Mouse (Mus musculus) G1E-ER4 (cell line): ENCODE results near the gene Gm5148. TPM values are rescaled to one million over a fixed set of nuclear protein-coding genes. Genes with fewer than 3 reads are reported as not detected.
A peak's percentile ranks its signal among the peaks of the same experiment; 100 is the strongest.

Experiments
- GATA1 ChIP-seq: IDR thresholded peaks from one replicate; pipeline ENCODE4 v1.8.0; 2012; ENCODE audit warnings: low read length, inconsistent platforms
- polyA plus RNA-seq: library from polyadenylated mRNA; stranded (reverse); fragments of >175 nt; gene quantifications from 2 replicates; pipeline ENCODE4 v1.2.3, GENCODE M21; 2012

The Gm5148 gene
- polyA plus RNA-seq, 1 experiment = 0.09 TPM

DNA sequence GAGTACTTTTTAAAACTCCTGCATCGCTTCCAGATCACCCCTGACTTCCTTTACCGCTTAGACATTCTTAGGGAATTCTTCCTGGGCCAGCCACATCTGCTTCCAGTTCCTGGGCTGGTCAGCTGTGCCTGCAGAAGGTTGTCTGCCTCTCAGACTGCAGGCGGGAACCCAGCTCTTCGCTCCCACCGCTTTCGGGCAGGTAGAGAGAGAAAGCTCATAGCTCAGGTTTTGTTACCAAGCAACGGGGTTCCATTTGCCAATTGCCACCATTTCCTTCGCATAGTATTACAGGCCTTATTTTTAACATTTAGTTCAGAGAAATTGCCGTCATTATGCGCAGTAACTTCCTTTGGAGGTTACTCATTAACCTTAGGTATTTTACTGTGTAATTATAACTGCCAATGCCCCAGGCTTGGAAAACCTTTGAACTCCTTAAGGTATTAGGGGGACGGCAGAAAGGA, 1.2 kb downstream of the Gm5148 start:
- TF ChIP-seq GATA1 = no peak

DNA sequence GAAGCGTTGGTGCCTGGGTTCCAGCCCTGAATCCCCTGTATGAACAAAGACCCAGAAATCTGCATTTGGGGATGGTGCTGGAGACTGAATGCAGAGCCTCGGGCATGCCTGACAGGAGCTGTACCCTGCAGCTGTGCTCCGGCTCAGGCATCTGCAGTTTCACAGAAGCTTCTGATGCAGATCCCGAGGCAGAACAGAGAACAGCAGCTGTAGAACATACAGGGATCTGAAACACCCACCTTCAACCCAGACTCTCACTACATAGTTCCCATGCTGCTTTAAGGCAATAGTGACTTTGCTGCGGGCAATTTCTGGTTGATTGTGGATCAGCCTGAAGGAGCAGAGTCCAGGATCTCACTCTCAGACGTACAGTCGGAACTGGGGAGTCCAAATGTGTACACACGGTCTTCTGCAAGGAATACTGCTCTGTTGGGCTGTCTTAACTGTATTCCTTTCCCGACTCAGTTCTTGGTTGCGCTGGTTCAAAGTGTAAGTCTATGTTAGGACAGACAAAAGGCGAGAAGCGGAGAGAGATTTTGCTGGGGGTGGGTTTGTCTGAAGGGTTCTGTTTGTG, 1.7 kb downstream of the Gm5148 start:
- no peak for TF ChIP-seq GATA1

DNA sequence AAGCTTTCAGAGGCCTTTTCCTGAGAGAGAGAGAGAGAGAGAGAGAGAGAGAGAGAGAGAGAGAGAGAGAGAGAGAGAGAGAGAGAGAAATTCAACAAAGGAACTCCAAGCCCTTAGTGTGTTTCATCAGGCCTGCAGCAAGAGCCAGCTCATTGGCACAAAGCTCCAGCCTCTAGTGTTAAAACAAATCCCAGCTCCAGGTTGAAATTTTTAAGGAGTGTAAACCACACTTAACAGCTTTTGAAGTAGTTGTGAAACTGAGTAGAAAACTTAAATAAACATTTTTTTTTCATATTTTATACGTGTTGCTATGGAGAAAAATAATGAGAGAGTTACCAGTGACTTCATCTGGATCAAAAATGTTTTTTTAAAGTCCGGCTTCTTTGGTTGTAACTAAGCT, 7.3 kb downstream of the Gm5148 start:
- no peak for TF ChIP-seq GATA1

DNA sequence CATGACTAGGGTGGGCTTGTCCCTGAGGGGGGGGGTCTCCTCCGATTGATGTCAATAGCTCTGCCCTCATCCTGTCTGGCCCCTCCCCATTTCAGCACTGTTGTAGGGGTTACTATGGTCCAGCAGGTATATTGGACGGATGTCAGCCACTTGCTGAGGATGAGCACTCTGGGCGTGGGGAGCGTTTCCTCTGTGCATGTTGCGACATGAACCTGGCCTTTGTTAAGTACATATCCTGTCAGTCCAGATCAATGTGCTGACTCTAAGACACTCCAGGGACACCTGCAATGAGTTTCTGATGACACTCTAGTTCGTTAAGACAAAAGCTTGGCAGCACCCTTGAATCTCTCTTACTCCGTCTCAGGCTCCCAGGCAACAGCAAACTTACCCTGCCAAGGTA, 8.6 kb downstream of the Gm5148 start:
- TF ChIP-seq GATA1 = no peak

DNA sequence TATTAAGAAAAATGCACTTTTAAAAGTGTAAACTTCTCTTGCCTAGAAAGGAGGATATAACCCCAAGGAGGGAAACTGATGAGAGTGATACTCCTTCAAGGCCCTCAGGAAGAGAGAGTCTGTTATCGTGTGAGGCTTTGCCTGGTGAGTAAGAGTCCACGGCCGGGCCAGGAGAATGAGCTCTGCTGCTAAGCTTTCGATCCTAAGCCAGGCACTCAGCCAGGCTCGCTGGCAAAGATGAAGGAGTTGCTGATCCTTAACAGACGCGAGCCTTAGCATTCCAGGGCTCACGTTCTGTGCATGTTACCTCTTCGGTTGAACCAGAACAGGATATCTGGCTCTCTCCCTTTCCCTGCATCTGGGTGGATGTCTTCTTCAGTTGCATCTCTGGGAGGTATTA, 11.8 kb downstream of the Gm5148 start:
- TF ChIP-seq GATA1 = no peak

DNA sequence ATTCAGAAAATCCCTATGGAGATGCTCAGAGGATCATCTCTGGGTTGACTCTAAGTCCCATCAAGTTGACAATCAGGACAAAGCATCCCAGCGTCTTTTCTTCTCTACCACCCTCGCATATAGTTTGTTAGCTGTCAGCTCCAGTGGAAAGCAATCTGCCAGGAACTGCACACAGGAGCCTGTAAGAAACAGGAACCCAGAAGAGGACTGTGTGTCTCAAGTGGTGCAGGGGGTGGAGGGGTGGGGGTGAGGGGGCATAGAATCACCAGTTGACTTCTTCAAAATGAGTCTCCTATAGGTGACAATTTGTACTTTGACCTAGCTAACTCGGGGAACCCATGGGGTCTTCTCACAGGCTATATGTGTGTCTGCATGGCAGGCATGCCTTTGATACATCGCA, 12.7 kb downstream of the Gm5148 start:
- no peak for TF ChIP-seq GATA1

DNA sequence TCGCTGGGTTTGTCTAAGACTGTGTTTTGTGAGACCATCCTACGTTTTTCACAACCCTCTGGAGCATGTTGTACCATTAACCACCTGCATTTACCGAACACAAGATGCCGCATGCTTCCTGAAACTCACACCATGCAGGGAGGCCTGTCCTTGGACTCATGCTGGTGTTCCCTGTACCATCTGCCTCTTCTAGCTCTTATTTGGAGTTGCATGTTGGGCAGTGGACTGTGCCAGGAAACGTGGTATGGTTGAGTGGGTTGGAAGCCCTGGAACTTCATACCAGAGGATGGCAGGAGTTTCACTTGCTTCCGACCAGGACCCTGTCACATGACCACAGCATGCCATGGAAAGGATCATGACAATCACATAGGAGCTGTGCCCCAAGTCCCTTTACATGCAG, 16.5 kb downstream of the Gm5148 start:
- no peak for TF ChIP-seq GATA1

DNA sequence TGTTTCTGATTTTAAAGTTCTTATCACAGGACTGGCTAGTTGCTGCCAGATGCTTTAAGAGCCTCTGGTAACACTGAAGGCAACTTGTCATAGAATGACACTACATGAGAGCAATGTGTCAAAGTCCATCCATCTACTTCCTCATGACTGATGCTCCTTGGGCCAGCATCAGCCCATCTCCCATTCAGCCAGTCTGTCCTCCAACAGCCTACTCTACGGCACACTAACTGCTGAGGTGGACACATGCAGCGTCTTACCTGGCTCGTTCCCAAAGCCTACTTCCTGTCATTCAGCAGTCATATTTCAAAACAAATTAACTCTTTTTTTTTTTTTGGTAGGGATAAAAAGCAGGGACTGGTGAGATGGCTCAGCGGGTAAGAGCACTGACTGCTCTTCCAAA, 17.9 kb downstream of the Gm5148 start:
- TF ChIP-seq GATA1 = no peak

DNA sequence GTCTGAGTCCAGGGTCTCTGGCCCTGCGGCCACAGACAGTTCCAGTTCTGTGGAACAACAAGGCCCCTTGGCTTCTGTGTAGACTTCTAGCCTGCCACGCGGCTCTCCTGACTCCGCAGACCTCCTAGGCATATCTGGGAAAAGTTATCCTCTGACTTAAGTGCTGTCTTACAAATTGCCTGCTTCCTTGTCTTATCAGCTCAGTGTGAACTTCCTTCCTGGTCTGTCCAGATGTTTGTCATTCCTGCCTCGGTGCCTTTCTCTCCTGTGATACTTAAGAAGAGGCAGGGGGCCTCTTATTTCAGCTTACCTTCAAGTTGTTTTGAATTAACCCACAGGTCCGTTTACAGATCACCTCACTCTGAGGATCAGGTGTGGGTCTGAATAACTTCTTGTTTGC, 18.9 kb downstream of the Gm5148 start:
- no peak for TF ChIP-seq GATA1

DNA sequence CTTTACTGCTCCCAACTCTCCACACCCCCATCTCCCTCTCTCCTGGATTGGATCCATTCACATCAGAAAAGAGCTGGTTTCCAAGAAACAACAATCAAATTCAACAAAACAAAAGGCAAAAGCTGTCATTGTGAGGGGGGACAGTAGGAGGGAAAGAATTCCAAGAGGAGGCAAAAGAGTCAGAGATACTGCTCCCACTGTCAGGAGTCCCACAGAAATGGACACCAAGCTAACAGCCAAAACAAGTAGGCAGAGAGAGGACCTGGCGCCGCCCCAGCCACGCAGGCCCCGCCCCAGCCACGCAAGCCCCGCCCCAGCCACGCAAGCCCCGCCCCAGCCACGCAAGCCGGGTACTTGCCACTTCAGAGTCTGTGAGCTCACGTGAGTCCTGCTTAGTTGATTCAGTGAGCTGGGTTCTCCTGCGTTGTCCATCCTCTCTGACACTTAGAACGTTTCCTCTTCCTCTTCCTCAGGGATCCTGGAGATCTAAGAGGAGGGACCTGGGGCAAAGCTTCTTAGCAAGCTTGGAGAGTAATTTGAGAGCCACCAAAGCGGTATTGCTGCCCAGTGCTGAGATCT, 19.5 kb downstream of the Gm5148 start:
- TF ChIP-seq GATA1 = no peak

DNA sequence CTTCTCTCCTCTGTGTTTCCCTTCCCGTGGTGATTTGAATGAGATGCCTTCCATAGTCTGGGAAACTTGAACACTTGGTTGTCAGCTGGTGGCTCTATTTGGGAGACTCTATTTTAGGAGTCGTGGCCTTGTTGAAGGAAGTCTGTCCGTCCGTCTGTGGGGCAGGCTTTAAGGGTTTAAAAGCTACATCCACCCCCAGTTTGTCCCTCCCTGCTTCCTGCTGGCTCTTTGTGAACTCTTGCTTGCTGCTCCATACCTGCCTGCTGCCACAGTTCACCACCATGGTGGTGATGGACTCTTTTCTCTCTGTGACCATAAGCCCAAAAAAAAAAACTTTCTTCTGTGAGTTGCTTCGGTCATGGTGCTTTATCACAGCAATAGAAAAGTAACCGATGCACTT, 21.2 kb downstream of the Gm5148 start:
- TF ChIP-seq GATA1 = no peak

DNA sequence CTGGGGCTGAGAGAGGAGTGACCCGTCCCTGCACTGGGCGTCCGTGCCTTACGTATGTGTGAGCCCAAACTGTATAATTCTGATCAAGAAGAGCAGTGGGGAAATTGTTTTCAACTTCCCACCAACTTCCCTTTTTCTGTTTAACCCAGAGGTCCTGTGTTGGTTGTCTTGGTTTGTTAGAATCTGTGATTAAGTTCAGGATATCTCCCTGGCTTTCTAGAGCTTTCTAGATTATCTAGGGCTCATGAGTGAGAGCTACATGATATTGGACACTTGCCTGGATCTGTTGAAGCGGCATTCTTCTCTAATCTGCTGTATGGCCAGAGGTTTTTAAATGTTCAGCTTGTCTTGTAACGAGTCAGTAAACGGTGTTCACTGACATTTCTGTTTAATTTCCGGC, 30.7 kb downstream of the Gm5148 start:
- TF ChIP-seq GATA1 = peak; percentile 51

DNA sequence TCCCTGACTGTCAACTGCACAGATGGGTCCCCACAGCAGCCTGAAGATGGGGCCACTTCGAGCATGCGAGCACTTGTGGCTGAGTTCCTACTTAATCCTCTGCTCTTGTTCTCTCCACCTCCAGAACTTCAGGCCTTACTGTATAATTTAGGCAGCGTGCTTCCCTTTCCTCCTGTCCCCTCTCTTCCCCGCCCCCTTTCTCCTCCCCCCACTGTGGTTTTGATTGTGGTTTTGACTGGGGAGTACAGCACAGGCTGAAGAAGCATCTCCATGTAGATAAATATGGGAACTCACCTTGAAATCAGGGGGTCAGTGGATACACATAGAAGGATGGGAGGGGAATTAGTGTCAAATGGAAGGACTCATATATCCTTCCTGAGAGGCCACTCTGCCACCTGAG, 31.3 kb downstream of the Gm5148 start:
- TF ChIP-seq GATA1 = no peak

DNA sequence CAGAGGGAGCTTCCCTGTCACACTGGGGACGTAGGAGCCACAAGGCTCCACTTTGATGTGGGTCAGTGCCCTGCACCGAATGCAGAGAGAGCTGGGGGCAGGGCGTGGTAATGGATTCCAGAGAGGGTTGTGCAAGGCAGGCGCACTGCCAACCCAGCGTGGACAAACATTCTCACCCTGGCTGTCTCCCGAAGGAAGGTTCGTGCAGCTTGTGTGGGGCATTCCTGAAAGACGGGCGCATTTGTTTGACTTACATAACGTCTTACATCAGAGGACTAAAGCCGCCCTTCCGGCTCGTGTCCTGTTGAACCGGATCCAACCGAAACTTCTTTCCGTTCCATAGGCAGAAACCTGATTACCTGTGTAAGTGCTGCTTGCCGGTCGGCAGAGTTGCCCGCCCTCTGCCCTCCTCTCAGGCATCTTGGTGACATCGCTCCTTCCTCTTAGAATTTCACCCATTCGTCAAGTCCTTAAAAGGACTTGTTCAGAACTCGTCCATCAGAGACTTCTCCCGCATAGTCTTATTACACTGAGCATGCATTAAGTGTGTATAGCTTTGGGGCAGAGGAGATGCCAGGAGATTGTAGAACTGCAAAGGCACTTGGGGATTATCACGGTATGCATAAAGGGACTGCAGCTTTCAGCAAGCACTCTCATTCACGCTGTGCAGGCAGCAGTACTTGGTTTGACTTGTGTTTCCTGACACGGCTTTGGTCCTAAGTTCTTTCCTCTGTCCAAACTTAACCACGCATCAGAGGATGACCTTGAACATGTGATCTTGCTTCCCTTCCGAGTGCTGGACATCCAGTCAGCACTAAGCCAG, 36.9 kb downstream of the Gm5148 start:
- TF ChIP-seq GATA1 = no peak

DNA sequence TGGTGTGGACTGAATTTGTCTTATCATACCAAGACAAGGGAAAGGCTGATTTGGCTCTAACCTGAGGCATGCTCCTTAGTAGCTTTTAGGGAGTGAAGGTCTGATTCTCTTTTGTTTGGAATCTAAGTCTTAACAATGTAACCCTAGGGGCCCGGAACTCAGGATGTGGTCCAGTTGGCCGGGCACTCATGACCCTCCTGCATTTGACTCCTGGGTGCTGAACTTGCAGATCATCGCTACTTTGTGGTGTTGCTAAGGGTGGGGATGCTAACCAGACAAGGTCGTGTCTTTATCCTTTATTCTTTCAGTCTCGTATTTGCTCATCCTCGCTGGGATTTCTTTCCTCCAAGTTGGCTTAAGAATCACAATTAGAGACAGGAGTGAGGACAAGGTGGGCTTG, 37.5 kb downstream of the Gm5148 start:
- no peak for TF ChIP-seq GATA1

DNA sequence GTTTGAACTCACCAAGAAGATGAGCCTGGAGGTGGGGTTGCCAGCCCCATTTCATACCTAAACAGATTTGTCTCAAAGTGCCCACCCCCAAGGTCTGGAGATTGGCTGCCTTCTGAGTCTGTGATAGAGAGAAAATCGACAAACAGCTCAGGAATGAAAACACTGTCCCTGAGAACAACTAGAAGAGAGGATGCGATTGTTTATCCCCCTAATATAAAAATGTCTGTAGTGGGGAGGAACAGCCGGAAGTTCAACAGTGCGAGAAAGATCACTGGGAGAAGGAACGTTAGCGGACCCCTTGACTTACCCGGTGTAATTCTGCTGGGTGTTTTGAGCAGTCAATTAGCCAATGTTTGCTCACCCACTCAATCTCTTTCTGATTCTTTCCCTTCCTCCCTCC, 38.1 kb downstream of the Gm5148 start:
- no peak for TF ChIP-seq GATA1

DNA sequence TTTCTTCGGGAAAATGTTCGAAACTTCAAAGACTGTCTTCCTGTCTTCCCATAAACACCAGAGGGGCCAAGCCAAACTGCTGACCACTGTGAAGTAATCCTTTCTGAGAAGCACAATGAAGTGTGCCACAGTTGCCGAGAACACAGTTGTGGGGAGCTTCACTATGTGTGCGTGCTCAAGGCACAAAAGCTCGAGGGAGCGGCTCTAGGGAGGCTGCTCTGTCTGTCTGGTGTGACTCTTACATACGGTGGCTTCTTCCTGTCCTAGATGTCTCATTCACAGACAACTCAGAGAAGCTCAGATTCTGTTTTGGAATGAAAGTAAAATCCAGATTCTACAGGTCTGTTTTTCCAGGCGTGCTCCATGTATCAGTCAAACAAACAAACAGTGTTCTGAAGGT, 48.0 kb downstream of the Gm5148 start:
- no peak for TF ChIP-seq GATA1
